31 mouse cellular contexts compared by ENCODE assay signal in the genomic region with DNA sequence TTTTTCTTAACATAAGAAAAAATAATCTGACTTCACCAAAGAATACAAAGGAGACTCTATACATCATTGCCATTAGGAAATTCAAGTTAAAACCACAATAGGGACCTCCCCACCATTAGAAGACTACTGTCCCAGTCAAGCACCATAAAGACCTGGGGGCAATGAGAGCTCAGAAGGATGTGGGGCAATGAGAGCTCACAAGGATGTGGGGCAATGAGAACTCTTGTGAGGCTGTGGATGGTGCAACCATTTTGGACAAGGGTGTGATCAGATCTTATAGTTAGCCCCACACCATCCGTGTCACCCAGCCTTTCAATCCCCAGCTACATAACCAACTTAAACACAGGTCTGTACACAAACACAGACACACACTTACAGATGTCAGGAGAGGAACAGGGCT. TPM values are rescaled to one million over a fixed set of nuclear protein-coding genes. Genes with fewer than 3 reads are reported as not detected.
DNase-seq lines count a peak whose midpoint lies in the region; ATAC-seq lines count a peak whose summit lies in the region.
"Had no signal": no experiment of that assay in that cellular context is flagged by ENCODE, and none has a peak within 500 bp of the region (broad histone marks: within the 10 kb centered on the region; RNA-seq: fewer than 3 reads in every experiment).

No protein-coding gene starts in this region.

- no peak for ATAC-seq in liver, embryonic 15.5 days (ENCODE audit: insufficient read depth)
- ATAC-seq in liver, embryonic 12.5 days = no peak
- ATAC-seq in megakaryocyte, adult 5-6 weeks (ENCODE audit: poor library complexity, severe bottlenecking) = peak; percentile 76
- ATAC-seq in forebrain, embryonic 16.5 days = no peak
- ATAC-seq: forebrain, embryonic 15.5 days; Patski had no signal

- no peak overlapping the region for H3K9ac ChIP-seq in liver, embryonic 15.5 days
- H3K9ac ChIP-seq in liver, embryonic 12.5 days = no peak overlapping the region
- H3K9ac ChIP-seq in forebrain, embryonic 16.5 days (replicated peaks; ENCODE audit: low read depth, low read length) = no peak overlapping the region
- H3K9ac ChIP-seq: embryonic facial prominence, embryonic 12.5 days; embryonic facial prominence, embryonic 15.5 days; forebrain, embryonic 15.5 days; hindbrain, embryonic 12.5 days; hindbrain, embryonic 15.5 days had no signal

- WGBS in liver, embryonic 15.5 days (ENCODE audit: insufficient replicate concordance) = 48% methylated on average over 1 of the region's 1 CpGs
- WGBS in liver, embryonic 12.5 days (ENCODE audit: insufficient replicate concordance) = 75% methylated on average over 1 of the region's 1 CpGs
- 80% methylated on average over 1 of the region's 1 CpGs for WGBS in forebrain, embryonic 16.5 days

- peaks cover 9% of the 10 kb centered on the region for H3K27me3 ChIP-seq in liver, embryonic 15.5 days
- peaks cover 58% of the 10 kb centered on the region for H3K27me3 ChIP-seq in liver, embryonic 12.5 days (replicated peaks)
- H3K27me3 ChIP-seq in forebrain, embryonic 16.5 days (replicated peaks; ENCODE audit: control insufficient read depth, insufficient read depth, low read length) = no peaks in the 10 kb centered on the region
- H3K27me3 ChIP-seq: CH12.LX; embryonic facial prominence, embryonic 15.5 days; forebrain, embryonic 15.5 days; hindbrain, embryonic 12.5 days; hindbrain, embryonic 15.5 days had no signal

- H3K9me3 ChIP-seq in liver, embryonic 15.5 days (replicated peaks) = 0 out of 2 replicates have a peak, but pooled peaks cover 4% of the 10 kb centered on the region
- H3K9me3 ChIP-seq in liver, embryonic 12.5 days (replicated peaks) = no peaks in the 10 kb centered on the region
- no peaks in the 10 kb centered on the region for H3K9me3 ChIP-seq in forebrain, embryonic 16.5 days (ENCODE audit: control insufficient read depth, low read length)
- H3K9me3 ChIP-seq: embryonic facial prominence, embryonic 12.5 days; embryonic facial prominence, embryonic 15.5 days; forebrain, embryonic 15.5 days; G1E; hindbrain, embryonic 12.5 days; hindbrain, embryonic 15.5 days had no signal

- DNase-seq in spleen, adult 12 weeks (ENCODE audit: low spot score) = peak; percentile 0
- no peak for DNase-seq in spleen, postnatal 4 days (ENCODE audit: low spot score in 2 of 2)
- DNase-seq in 416B (ENCODE audit: low read depth) = peak; percentile 58
- no peak for DNase-seq in ovary, postnatal 10 days (ENCODE audit: low spot score)
- DNase-seq: adrenal gland, postnatal 10 days; adrenal gland, postnatal 36 days; B cell, adult 2 months; cerebellum, adult 11 months; cerebellum, adult 2 months; cerebellum, adult 9-11 months; cerebellum, postnatal 25 days; gastrocnemius, postnatal 10 days; gastrocnemius, postnatal 36 days had no signal

- no peak overlapping the region for H3K4me2 ChIP-seq in liver, embryonic 15.5 days
- no peak overlapping the region for H3K4me2 ChIP-seq in liver, embryonic 12.5 days
- H3K4me2 ChIP-seq in forebrain, embryonic 16.5 days (ENCODE audit: low read length) = no peak overlapping the region
- H3K4me2 ChIP-seq: embryonic facial prominence, embryonic 12.5 days; embryonic facial prominence, embryonic 15.5 days; forebrain, embryonic 15.5 days; heart, embryonic 11.5 days; hindbrain, embryonic 12.5 days; hindbrain, embryonic 15.5 days had no signal

- H3K36me3 ChIP-seq in liver, embryonic 15.5 days (replicated peaks) = no peaks in the 10 kb centered on the region
- H3K36me3 ChIP-seq in liver, embryonic 12.5 days = no peaks in the 10 kb centered on the region
- no peaks in the 10 kb centered on the region for H3K36me3 ChIP-seq in forebrain, embryonic 16.5 days (ENCODE audit: control insufficient read depth, insufficient read depth)
- H3K36me3 ChIP-seq: embryonic facial prominence, embryonic 12.5 days; embryonic facial prominence, embryonic 15.5 days; forebrain, embryonic 15.5 days; G1E; hindbrain, embryonic 12.5 days; hindbrain, embryonic 15.5 days had no signal

- no peak overlapping the region for H3K4me3 ChIP-seq in liver, embryonic 15.5 days (replicated peaks)
- no peak overlapping the region for H3K4me3 ChIP-seq in liver, embryonic 12.5 days
- no peak overlapping the region for H3K4me3 ChIP-seq in forebrain, embryonic 16.5 days (replicated peaks; ENCODE audit: low read length)
- H3K4me3 ChIP-seq: embryonic facial prominence, embryonic 12.5 days; embryonic facial prominence, embryonic 15.5 days; forebrain, embryonic 15.5 days; hindbrain, embryonic 12.5 days; hindbrain, embryonic 15.5 days had no signal

- 0 out of 2 replicates have a peak overlapping the region, but pooled peaks have one; percentile 4 for H3K27ac ChIP-seq in liver, embryonic 15.5 days (replicated peaks)
- H3K27ac ChIP-seq in liver, embryonic 12.5 days = no peak overlapping the region
- H3K27ac ChIP-seq in forebrain, embryonic 16.5 days (ENCODE audit: low read length) = no peak overlapping the region
- H3K27ac ChIP-seq: embryonic facial prominence, embryonic 12.5 days; embryonic facial prominence, embryonic 15.5 days; forebrain, embryonic 15.5 days; hindbrain, embryonic 12.5 days; hindbrain, embryonic 15.5 days had no signal

- peaks cover 23% of the 10 kb centered on the region for H3K4me1 ChIP-seq in liver, embryonic 15.5 days (replicated peaks)
- peaks cover 11% of the 10 kb centered on the region for H3K4me1 ChIP-seq in liver, embryonic 12.5 days
- no peaks in the 10 kb centered on the region for H3K4me1 ChIP-seq in forebrain, embryonic 16.5 days (replicated peaks; ENCODE audit: control insufficient read depth, insufficient read depth, low read length)
- H3K4me1 ChIP-seq: embryonic facial prominence, embryonic 12.5 days; embryonic facial prominence, embryonic 15.5 days; forebrain, embryonic 15.5 days; hindbrain, embryonic 12.5 days; hindbrain, embryonic 15.5 days had no signal

RNA-seq across cellular contexts. Expression of a gene that starts 9.4 kb away (rescaled TPM):
- polyA plus RNA-seq in liver, embryonic 15.5 days (2015; fragmentation: Nextera tagmentation; extraction: Ambion mirVana) = 56.7 and 64.6 TPM in 2 replicates
- 62.9 and 65.0 TPM in 2 replicates for polyA plus RNA-seq in liver, embryonic 12.5 days (2016; fragmentation: Nextera tagmentation; extraction: Ambion mirVana)
- total RNA-seq in megakaryocyte, adult 5-6 weeks (2015) = 87.1 and 142 TPM in 2 replicates
- 67.2 and 77.3 TPM in 2 replicates for total RNA-seq in megakaryocyte, adult 5-6 weeks (2017)
- polyA plus RNA-seq in forebrain, embryonic 16.5 days (2015; fragmentation: Nextera tagmentation; extraction: Ambion mirVana) = 0.27 TPM in 1 of 2 replicates, not detected in the other
- polyA plus RNA-seq: forebrain, embryonic 15.5 days had no signal

RNA-seq across cellular contexts. Expression of a gene that starts 23.0 kb away (rescaled TPM):
- polyA plus RNA-seq in liver, embryonic 15.5 days (2015; fragmentation: Nextera tagmentation; extraction: Ambion mirVana) = 0.15 and 0.17 TPM in 2 replicates
- polyA plus RNA-seq in liver, embryonic 12.5 days (2016; fragmentation: Nextera tagmentation; extraction: Ambion mirVana) = 0.12 TPM in 1 of 2 replicates, not detected in the other
- total RNA-seq in megakaryocyte, adult 5-6 weeks (2015) = 0.25 and 0.27 TPM in 2 replicates
- not detected in 2 replicates for total RNA-seq in megakaryocyte, adult 5-6 weeks (2017)
- 91.4 and 100 TPM in 2 replicates for polyA plus RNA-seq in forebrain, embryonic 16.5 days (2015; fragmentation: Nextera tagmentation; extraction: Ambion mirVana)
- total RNA-seq: adrenal gland, adult 18-20 months; adrenal gland, postnatal 36 days; common myeloid progenitor, adult 5-6 weeks; G1E; gastrocnemius, adult 18-20 months; gastrocnemius, postnatal 36 days; heart, adult 8-10 months had no signal
- polyA plus RNA-seq: G1E; heart, postnatal 0 days; Patski had no signal

RNA-seq across cellular contexts. Expression of a gene that starts 26.2 kb away (rescaled TPM):
- polyA plus RNA-seq in liver, embryonic 15.5 days (2015; fragmentation: Nextera tagmentation; extraction: Ambion mirVana) = 21.7 and 24.4 TPM in 2 replicates
- polyA plus RNA-seq in liver, embryonic 12.5 days (2016; fragmentation: Nextera tagmentation; extraction: Ambion mirVana) = 33.4 and 34.0 TPM in 2 replicates
- 28.8 and 36.1 TPM in 2 replicates for total RNA-seq in megakaryocyte, adult 5-6 weeks (2015)
- 19.1 and 27.0 TPM in 2 replicates for total RNA-seq in megakaryocyte, adult 5-6 weeks (2017)
- polyA plus RNA-seq in forebrain, embryonic 16.5 days (2015; fragmentation: Nextera tagmentation; extraction: Ambion mirVana) = 47.1 and 47.3 TPM in 2 replicates

RNA-seq across cellular contexts. Expression of a gene that starts 38.8 kb away (rescaled TPM):
- 8.1 and 9.0 TPM in 2 replicates for polyA plus RNA-seq in liver, embryonic 15.5 days (2015; fragmentation: Nextera tagmentation; extraction: Ambion mirVana)
- 10.2 and 11.3 TPM in 2 replicates for polyA plus RNA-seq in liver, embryonic 12.5 days (2016; fragmentation: Nextera tagmentation; extraction: Ambion mirVana)
- 8.8 and 9.1 TPM in 2 replicates for total RNA-seq in megakaryocyte, adult 5-6 weeks (2015)
- total RNA-seq in megakaryocyte, adult 5-6 weeks (2017) = 5.5 and 6.6 TPM in 2 replicates
- polyA plus RNA-seq in forebrain, embryonic 16.5 days (2015; fragmentation: Nextera tagmentation; extraction: Ambion mirVana) = 32.4 and 42.0 TPM in 2 replicates
- total RNA-seq: G1E had no signal
- polyA plus RNA-seq: G1E had no signal

Comparison
In these comparisons a context has a peak if more than half of its experiments do, and no peak if none do; other contexts are left out.
1. DNase-seq: peak in spleen, adult 12 weeks (single experiment) and 416B (single experiment); none in spleen, postnatal 4 days (0 of 2) and ovary, postnatal 10 days (single experiment).
2. RNA of a gene that starts 9.4 kb away (polyA plus RNA-seq): 62.9 to 65.0 TPM in liver, embryonic 12.5 days and 56.7 to 64.6 TPM in liver, embryonic 15.5 days; 0.27 TPM in forebrain, embryonic 16.5 days; every median in the first group is over 10 times any median in the second.
3. RNA of a gene that starts 23.0 kb away (polyA plus RNA-seq): 91.4 to 100 TPM in forebrain, embryonic 16.5 days; 0.15 to 0.17 TPM in liver, embryonic 15.5 days and 0.12 TPM in liver, embryonic 12.5 days; every median in the first group is over 10 times any median in the second.